Mouse (Mus musculus) megakaryocyte progenitor cell, adult 5-6 weeks (primary cell): ENCODE measurements at regions not wholly inside any gene's neighbourhood (a gene's known extent, or its start where the extent isn't known, plus 50 kb on each side); places are given as distances from the start of the nearest gene placed in this dataset.

Source experiments
- ATAC-seq: replicated peaks from 2 replicates; pipeline ENCODE4 v1.8.0; 2016; ENCODE audit warnings: mild to moderate bottlenecking, moderate TSS enrichment, inconsistent platforms; ENCODE audit not compliant: poor library complexity

DNA sequence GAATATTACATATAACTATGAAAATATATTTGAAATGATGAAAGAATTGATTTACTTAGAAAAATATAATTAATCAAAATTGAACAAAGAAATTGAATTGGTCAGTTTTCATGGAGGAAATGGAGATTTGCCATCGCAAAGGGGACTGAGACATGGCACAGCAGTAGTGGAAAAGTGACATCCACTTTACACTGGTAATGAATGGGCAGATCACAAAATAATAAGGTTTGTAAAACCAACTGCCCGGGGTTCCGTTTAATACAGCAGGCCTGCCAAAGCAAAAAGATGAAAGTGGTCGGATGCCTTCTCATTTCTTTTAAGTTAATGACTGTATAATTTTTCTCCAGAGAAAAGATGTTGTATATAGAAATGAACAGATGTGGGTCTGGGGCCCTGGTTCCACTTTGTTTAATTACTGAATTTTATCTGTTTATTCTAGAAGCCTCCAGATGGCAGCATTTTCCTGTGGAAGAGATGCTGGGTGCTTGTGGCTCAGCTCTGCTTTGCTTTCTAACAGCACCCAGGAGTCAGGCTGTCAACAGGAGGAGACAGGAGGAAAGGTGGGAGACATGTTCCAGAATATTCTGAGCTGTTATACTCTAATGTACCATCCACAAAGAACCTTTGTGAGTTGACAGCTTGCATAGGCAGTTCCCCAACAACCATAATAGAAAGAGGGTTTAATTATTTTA is 75.6 kb upstream of the Fbxl17 start:
- 0 out of 2 replicates have a peak, but pooled peaks have one; percentile 37 for ATAC-seq

DNA sequence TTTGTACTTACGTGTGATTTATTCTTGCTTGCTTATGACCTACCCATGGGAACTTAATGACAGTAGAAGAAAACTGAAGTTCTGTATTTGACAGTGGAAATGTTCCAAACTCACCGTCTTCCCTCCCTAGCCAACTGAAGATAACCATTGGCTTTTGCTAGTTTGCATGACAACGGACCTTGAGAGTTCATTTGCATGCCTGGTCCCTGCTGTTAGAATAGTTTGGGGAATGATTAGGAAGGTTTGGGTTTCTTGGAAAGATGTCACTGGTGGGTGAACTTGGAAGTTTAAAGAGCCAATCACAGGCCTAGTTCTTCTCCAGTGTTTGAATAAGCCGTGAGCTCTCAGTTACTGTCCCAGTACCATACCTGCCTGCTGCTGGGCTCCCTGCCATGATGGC is 83.1 kb upstream of the Fbxl17 start:
- no peak for ATAC-seq

- ATAC-seq, result no peak
These were observed 107.4 kb upstream of the Fbxl17 start for GRCm38 (mm10) chr17:63607021-63607751.

GRCm38 (mm10) chr17:63622726-63623125 is 122.9 kb upstream of the Fbxl17 start:
- no peak for ATAC-seq

DNA sequence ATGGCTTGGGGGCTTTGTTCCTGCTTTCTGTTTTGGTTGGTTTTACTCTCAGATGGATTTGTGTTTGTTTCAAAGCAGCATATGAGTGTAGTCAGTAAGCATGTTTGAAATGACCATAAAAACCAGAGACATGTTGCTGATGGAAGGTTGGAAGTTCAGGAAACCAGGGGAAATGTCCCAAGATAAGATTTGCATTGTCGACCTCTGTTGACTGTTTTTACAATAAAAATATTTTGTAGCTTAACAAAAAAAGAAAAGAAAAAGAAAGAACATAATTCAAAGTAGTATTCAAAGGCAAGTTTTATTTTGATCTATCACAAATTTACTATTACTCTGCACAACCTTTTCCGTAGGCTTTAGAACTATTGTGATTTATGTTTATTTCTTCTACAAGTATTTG is 137.8 kb upstream of the Fbxl17 start:
- ATAC-seq, result no peak

DNA sequence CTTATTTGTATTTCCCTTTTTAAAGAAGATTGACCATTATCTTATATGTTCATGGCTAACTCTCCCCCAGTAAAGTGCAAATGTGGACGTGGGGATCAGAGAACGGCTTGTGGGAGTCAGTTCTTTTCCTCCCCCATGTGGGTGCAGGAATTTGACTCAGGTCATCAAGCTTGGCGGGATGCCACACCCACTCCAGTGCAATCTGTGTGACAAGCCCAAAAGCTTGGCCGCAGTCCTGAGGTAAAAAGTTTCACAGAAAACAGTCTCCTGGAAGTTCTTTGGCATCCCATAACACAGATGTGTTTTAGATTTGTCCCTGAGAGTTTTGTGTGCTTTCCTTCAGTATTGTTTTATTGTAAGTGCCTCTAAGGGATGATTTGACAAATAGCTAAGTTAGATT is 144.6 kb upstream of the Fbxl17 start:
- ATAC-seq, result no peak

- ATAC-seq, result no peak
These were observed 157.9 kb upstream of the Fbxl17 start for GRCm38 (mm10) chr17:63657687-63658086.

DNA sequence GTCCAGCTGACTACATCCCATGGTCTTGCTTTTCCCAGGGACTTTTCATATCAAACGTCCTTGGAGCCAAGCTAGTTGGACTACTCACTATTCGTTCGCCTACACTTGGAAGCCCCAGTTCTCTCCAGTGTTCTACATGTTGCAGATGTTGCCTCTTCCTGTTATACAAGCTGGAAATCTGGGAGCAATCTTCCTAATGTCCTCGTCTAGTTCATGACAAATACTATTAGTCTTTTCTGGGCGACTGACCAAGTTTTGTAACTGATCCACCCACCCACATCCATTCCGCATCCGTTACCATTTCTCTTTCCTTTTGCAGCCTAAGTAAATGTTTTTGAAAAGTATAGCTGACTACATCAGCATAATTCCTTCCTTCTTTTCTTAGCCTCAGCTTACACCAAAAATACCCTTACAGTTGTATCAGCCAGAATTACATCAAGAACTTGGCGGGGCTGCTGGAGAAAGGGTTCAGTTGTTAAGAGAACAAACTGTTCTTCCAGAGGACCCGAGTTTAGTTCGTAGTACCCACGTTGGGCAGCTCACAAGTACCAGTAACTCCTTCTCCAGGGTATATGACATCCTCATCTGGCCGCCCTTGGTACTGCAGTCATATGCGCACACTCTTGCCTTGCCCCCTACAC is 161.1 kb upstream of the Fbxl17 start:
- no peak for ATAC-seq

- ATAC-seq, result no peak
These were observed 161.8 kb upstream of the Fbxl17 start for GRCm38 (mm10) chr17:63661584-63661983.

DNA sequence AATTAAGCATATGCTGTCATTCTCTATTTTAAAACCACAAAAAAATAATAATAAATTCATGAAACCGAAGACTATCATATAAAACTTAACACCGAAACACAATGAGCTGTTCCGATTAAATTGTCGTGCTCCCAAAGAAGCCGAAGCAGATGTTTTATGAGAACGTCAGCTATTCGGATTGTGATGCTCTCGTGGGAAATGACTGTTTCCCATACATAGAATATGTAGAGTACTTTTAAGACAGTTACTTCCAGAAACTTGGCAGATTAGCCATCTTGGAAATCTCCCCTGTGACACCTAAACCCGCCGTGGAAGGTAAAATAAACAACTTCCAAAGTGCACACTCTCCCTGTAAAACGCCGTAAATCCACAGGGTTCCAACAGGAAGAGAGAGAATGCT is 162.4 kb upstream of the Fbxl17 start:
- ATAC-seq, result no peak

DNA sequence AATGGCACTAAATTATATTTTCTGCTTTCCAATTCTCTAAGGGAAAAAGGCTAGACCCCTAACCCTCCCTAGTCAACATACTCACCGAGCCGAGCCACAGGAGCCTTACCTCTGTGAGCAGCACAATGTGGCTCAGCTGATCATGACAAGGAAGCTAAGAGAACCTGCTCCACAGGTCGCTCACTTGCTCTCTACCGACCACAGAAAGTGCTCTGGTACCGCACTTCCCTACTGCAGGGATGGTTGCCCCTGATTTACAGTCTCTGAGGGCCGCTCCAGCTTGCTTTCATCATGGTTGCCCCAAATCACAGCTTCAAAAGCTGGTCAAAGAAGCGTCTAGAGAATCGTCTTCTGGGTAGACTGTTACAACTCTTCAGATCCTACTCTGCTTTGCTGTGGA is 177.0 kb upstream of the Fbxl17 start:
- ATAC-seq, result no peak

- ATAC-seq, result no peak
These were observed 178.3 kb upstream of the Fbxl17 start for GRCm38 (mm10) chr17:63677996-63678657.

- ATAC-seq, result no peak
These were observed 180.7 kb upstream of the Fbxl17 start for GRCm38 (mm10) chr17:63680479-63680878.

- ATAC-seq, result no peak
These were observed 179.5 kb upstream of the Fer start for GRCm38 (mm10) chr17:63683345-63683744.

GRCm38 (mm10) chr17:63684026-63684425 is 178.8 kb upstream of the Fer start:
- ATAC-seq, result no peak

DNA sequence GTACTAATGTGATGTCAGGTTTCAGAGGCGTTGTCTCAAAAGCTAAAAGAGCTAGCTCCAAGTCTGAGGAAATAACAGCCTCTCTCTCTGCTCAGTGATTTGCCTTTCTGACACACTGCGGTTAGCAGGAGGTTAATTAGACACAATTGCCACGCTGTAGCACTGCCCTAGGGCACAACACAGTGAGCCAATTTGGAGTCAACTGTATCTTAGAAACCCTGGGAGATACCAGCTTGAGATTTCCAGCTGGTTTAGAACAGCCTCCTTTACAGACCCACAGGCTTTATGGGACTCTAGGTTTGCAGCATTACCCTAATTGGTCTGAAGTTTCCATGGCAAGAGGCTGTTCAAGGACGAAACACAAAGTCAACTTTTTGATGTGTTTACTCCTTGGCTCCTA is 176.9 kb upstream of the Fer start:
- ATAC-seq, result no peak

GRCm38 (mm10) chr17:63686361-63686760 is 176.5 kb upstream of the Fer start:
- ATAC-seq, result no peak

DNA sequence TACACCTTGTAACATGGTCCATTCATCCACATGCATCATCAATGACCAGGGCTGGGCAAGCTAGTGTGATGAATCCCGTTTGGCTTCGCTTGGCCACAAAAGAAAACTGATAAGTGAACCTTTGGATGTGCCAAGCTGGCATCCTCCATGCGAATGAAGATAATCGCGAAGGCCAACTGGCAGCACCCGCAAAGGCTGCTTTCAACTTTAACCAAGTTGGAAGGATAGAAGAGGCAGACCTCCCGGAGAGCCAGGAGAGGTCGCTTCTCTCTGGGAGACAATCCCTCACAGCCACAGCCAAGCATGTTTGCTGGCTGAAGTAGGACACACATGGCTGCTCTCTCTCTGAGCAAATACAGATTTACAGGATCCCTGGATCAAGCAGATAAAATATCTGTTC is 173.6 kb upstream of the Fer start:
- no peak for ATAC-seq

DNA sequence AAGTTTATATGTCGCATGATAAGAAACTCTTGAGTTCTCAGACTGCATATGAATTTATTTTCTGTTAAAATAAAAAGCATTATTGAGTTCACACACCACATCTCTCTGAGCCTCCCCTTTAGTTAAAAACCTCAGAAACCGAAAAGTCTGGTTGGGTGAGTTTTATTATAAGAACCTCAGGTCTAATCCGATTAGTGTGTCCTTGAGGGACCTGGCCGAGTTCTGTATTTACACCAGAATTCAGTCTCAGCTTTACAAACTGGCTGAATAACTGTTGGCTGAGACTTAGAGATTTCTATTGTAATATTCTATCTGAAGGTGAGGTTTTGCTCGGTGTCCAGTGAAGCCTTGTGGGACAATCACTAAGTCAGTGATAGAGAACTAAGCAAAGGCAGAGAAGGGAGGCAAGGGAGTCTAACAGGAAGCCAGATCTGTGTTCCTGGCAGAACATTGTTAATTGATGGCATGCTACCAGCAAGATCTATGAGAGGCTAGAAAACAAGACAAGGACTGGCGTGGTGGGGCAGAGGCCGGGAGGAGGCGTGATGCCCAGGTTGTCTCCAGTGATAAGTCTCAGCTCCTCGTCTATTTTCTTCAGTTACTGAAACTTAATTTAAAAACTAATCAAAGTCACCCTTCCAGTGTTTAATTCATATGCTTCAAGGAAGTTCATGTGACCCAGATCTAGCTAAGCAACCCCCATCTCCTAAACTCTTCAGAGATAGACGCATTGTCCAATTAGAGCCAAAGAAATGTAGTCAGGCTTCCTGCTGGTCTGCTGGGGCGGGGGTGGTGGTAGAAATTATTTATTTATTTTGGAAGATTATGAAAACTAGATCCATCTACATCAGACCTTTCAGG is 171.8 kb upstream of the Fer start:
- no peak for ATAC-seq

GRCm38 (mm10) chr17:63691690-63691968 is 171.2 kb upstream of the Fer start:
- ATAC-seq, result no peak

- no peak for ATAC-seq
These were observed 169.6 kb upstream of the Fer start for GRCm38 (mm10) chr17:63693274-63693673.
